Mouse (Mus musculus) intestine, postnatal 0 days (tissue): ENCODE measurements around the gene Yars. TPM values are rescaled to one million over a fixed set of nuclear protein-coding genes. Genes with fewer than 3 reads are reported as not detected.

Experiments used
- ATAC-seq: fragments of 200-750 bp; cut with Nextera tagmentation; 2 replicates; pipeline ENCODE4 v1.8.0; 2017; ENCODE audit warnings: mild to moderate bottlenecking, moderate TSS enrichment, moderate library complexity
- H3K27ac ChIP-seq: fragments of 300-500 bp; sonication (generic); 2 replicates; pipeline ENCODE4 v1.5.1; 2014; ENCODE audit warnings: mild to moderate bottlenecking, low read depth, low read length, moderate library complexity
- H3K27me3 ChIP-seq: fragments of 300-500 bp; sonication (generic); replicated peaks from 2 replicates; pipeline ENCODE4 v1.6.1; 2014; ENCODE audit warnings: low read length, mixed read lengths; ENCODE audit not compliant: control insufficient read depth, insufficient read depth
- H3K36me3 ChIP-seq: fragments of 300-500 bp; sonication (generic); 2 replicates; pipeline ENCODE4 v1.6.1; 2014; ENCODE audit warnings: mild to moderate bottlenecking, moderate library complexity; ENCODE audit not compliant: control insufficient read depth, insufficient read depth
- H3K4me1 ChIP-seq: fragments of 300-500 bp; sonication (generic); replicated peaks from 2 replicates; pipeline ENCODE4 v1.6.1; 2014; ENCODE audit warnings: antibody characterized with exemption, low read length, mixed read lengths; ENCODE audit not compliant: control insufficient read depth, insufficient read depth
- H3K4me2 ChIP-seq: fragments of 300-500 bp; sonication (generic); replicated peaks from 2 replicates; pipeline ENCODE4 v1.6.1; 2014; ENCODE audit warnings: low read depth, mild to moderate bottlenecking, moderate library complexity
- H3K4me3 ChIP-seq: fragments of 300-500 bp; sonication (generic); 2 replicates; pipeline ENCODE4 v1.5.1; 2014; ENCODE audit warnings: low read depth, low read length
- H3K9ac ChIP-seq: fragments of 300-500 bp; sonication (generic); 2 replicates; pipeline ENCODE4 v1.6.1; 2014; ENCODE audit warnings: mild to moderate bottlenecking, low read depth, low read length
- H3K9me3 ChIP-seq: fragments of 300-500 bp; sonication (generic); 2 replicates; pipeline ENCODE4 v1.6.1; 2016; ENCODE audit warnings: mixed run types; ENCODE audit not compliant: control insufficient read depth
- CTCF ChIP-seq: sonication (generic); IDR thresholded peaks from 2 replicates; pipeline ENCODE4 v1.5.1; 2016; ENCODE audit warnings: low read depth, mild to moderate bottlenecking, control low read depth, antibody characterized with exemption, moderate library complexity
- WGBS: fragments of 180-500 bp; shearing (Covaris S2); extraction: QIAGEN DNeasy Blood & Tissue Kit; methylation state at CpG from one replicate; pipeline ENCODE4 v1.1.7; 2014; 5-methylcytosine and 5-hydroxymethylcytosine counted together
- polyA plus RNA-seq: library from polyadenylated mRNA; unstranded; fragments of >200 nt; fragmentation: Nextera tagmentation; extraction: Ambion mirVana; gene quantifications from 2 replicates; pipeline ENCODE4 v1.2.1, GENCODE M21; 2015

Gene Yars
- polyA plus RNA-seq, 1 experiment from 2014 or later = 35.6 TPM

DNA sequence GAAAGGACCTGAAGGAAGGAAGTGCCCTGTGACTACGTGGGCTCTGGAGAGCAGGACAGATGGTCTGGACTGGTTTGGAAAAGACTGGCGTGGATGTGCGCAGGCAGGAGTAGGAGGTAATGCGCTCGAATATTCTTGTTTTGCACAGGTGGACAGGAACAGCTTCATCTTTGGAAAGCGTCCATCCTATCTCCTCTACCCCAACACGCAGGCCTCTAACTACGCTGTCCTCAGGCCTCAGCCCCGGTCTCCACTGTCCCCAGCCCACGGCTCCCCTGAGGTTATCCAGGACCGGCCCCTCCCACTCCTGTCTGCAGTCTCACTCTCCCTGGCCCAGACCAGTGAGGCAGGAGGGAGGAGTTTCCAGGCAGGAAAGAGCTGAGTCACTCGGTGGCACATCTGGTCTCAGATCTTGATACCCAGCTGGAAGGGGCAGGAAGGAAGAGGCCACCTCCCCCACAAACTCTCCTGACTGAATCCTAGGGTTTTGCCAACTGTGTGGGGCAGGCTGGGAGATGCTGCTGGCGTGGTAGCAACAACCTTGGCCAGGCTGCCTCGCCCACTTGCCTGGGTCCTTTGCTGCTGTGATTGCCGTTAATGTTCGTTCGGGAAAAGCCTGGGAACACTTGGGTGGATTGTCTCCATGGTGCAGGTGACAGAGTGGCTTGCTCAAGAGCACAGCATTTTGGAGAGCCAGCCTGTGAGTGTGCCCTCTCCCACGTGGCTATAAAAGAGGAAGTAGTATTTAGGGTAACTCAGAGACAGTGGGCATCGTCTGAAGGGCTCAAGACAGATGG is 73.9 kb downstream of the Yars start:
- no peak overlapping the region for H3K9ac ChIP-seq
- H3K27ac ChIP-seq = no peak overlapping the region
- H3K4me1 ChIP-seq = no peaks in the 10 kb centered on the region

DNA sequence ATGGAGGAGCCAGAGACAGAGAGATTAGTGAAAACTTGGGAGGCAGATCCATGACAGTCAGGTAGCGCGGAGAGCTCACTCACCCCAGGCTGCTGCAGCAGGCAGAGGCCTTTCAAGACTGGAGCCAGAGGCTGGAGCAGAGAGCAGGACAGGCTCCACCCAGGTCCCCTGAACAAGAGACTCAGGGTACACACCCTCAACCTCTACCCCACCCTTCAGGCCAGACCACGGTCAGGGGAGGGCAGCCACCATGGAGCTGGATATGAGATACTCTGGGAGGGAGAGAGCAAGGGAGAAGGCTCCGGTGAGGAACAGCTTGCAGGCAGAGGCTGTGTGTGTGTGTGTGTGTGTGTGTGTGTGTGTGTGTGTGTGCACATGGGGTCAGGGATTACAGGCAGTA is 76.6 kb downstream of the Yars start:
- H3K9me3 ChIP-seq = no peaks in the 10 kb centered on the region
- H3K36me3 ChIP-seq = no peaks in the 10 kb centered on the region
- H3K27me3 ChIP-seq = no peaks in the 10 kb centered on the region
- 75% methylated on average over 3 of the region's 4 CpGs for WGBS
- ATAC-seq = no peak
- no peak overlapping the region for H3K27ac ChIP-seq
- no peak overlapping the region for H3K4me3 ChIP-seq
- H3K4me1 ChIP-seq = no peaks in the 10 kb centered on the region
- H3K9ac ChIP-seq = no peak overlapping the region
- no peak for TF ChIP-seq CTCF
- no peak overlapping the region for H3K4me2 ChIP-seq

More for the DNA sequence above, 73.9 kb downstream of the Yars start:
- H3K4me3 ChIP-seq = no peak overlapping the region
- TF ChIP-seq CTCF = no peak
- peak; percentile 80 for ATAC-seq
- H3K4me2 ChIP-seq = peak overlapping the region; percentile 42
- H3K36me3 ChIP-seq = no peaks in the 10 kb centered on the region
- H3K9me3 ChIP-seq = no peaks in the 10 kb centered on the region
- WGBS = 21% methylated on average over 19 of the region's 19 CpGs
- no peaks in the 10 kb centered on the region for H3K27me3 ChIP-seq

GRCm38 (mm10) chr4:129266821-129267220 is 77.3 kb downstream of the Yars start:
- no peak overlapping the region for H3K9ac ChIP-seq
- TF ChIP-seq CTCF = no peak
- H3K4me2 ChIP-seq = no peak overlapping the region
- ATAC-seq = no peak
- no peaks in the 10 kb centered on the region for H3K9me3 ChIP-seq
- H3K27me3 ChIP-seq = no peaks in the 10 kb centered on the region
- no peak overlapping the region for H3K4me3 ChIP-seq
- 79% methylated on average over 5 of the region's 5 CpGs for WGBS
- no peaks in the 10 kb centered on the region for H3K4me1 ChIP-seq
- H3K36me3 ChIP-seq = no peaks in the 10 kb centered on the region
- H3K27ac ChIP-seq = no peak overlapping the region

DNA sequence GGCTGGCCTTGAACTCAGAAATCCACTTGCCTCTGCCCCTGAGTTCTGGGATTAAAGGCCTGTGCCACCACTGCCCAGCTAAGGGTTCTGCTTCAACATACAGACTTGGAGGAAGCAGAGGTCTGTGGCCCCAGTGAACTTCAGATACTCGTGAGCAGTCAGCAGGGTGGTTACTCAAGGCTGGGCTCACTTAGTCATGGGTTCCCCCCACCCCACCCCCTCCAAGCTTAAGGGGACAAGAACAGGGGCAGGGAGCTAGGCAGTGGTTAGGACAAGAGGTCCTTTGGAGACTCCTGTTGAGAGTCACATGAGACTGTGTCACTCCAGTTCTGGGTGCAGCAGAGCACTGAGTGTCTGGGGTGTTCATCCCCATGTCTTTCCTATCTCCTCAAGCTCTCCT is 79.1 kb downstream of the Yars start:
- Histone ChIP-seq H3K9me3 (no peaks in the 10 kb centered on the region), H3K4me2 (no peak overlapping the region), H3K36me3 (no peaks in the 10 kb centered on the region), H3K4me1 (no peaks in the 10 kb centered on the region), H3K9ac (no peak overlapping the region), H3K4me3 (no peak overlapping the region), H3K27ac (peak overlapping the region; percentile 46; the same call in 1 of the 2 replicates), H3K27me3 (no peaks in the 10 kb centered on the region)
- TF ChIP-seq CTCF = no peak
- ATAC-seq = no peak
- WGBS = 30% methylated on average over 1 of the region's 1 CpGs

Other genes with a start within 250 kb of the Yars start
- 13.1 and 13.3 TPM in 2 replicates for gene Azin2, start 227.3 kb upstream of the Yars start, polyA plus RNA-seq
- gene Ak2, start 197.8 kb upstream of the Yars start, polyA plus RNA-seq = 538 and 552 TPM in 2 replicates
- gene Rnf19b, start 131.5 kb upstream of the Yars start, polyA plus RNA-seq = 11.0 and 12.2 TPM in 2 replicates
- gene Tmem54, start 84.2 kb upstream of the Yars start, polyA plus RNA-seq = 363 and 366 TPM in 2 replicates
- 3.9 and 4.6 TPM in 2 replicates for gene Hpca, start 67.7 kb upstream of the Yars start, polyA plus RNA-seq
- 14.5 and 15.4 TPM in 2 replicates for gene Fndc5, start 52.8 kb upstream of the Yars start, polyA plus RNA-seq
- gene S100pbp, start within 50 bp of the Yars start, polyA plus RNA-seq = 6.9 and 7.7 TPM in 2 replicates
- 14.3 and 15.1 TPM in 2 replicates for gene C77080, start 71.6 kb downstream of the Yars start, polyA plus RNA-seq
- 1.3 and 1.6 TPM in 2 replicates for gene Sync, start 97.9 kb downstream of the Yars start, polyA plus RNA-seq
- 159 and 175 TPM in 2 replicates for gene Rbbp4, start 145.6 kb downstream of the Yars start, polyA plus RNA-seq
- gene Zbtb8os, start 145.9 kb downstream of the Yars start, polyA plus RNA-seq = 92.9 and 94.5 TPM in 2 replicates
- gene Zbtb8a, start 188.4 kb downstream of the Yars start, polyA plus RNA-seq = 6.8 and 7.1 TPM in 2 replicates